Mouse (Mus musculus): ENCODE results near the gene Fdxacb1. TPM values are rescaled to one million over a fixed set of nuclear protein-coding genes. Genes with fewer than 3 reads are reported as not detected.

Fdxacb1 gene
- polyA plus RNA-seq, 1 experiment from 2014 or later: 12.0 TPM

DNA sequence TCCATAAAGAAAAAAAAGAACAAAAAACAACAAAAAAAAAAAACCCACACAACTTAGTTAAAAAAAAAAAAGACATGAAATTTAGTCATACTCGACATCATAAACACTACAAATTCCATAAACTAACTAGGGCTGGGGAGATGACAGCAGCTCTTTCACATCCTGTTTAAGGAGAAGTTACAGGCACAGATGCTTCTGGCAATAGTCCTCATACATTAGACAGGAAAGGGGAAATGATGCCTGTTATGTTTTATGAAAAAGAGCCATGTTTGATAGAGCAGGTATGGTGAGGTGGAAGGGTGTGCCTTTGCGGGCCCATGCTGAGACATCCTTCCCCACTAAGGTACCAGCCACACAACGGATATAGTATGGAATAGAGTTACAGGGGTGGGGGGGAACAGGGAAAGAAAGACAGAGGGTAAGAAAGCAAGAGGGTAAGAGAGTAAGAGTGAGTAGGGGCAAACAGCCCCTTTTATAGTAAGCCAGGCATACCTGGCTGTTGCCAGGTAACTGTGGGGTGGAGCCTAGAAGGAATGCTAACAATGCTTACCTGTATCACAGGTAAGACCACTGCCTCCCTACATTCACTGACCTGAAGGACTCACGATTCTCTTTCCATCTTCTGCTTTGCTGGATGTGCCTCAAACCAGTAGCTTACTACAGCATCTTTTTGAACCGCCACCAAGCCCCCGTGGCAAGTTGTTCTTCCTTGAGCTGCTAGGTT, 6.4 kb upstream of the Fdxacb1 start:
- no peak overlapping the region for H3K4me3 ChIP-seq (ENCODE audit: low read depth, low read length)
- H3K27me3 ChIP-seq (ENCODE audit: control insufficient read depth, insufficient read depth, low read length): no peaks in the 10 kb centered on the region
- DNase-seq (ENCODE audit: low spot score, missing footprints) (no peak), ATAC-seq (ENCODE audit: low FRiP score) (no peak)
- H3K4me2 ChIP-seq: no peak overlapping the region
- H3K27ac ChIP-seq (ENCODE audit: low read depth, low read length): no peak overlapping the region
- no peaks in the 10 kb centered on the region for H3K9me3 ChIP-seq (ENCODE audit: control insufficient read depth, low read length)
- no peaks in the 10 kb centered on the region for H3K36me3 ChIP-seq (ENCODE audit: control insufficient read depth, insufficient read depth, low read length)
- H3K4me1 ChIP-seq (ENCODE audit: control insufficient read depth, insufficient read depth, low read length): no peaks in the 10 kb centered on the region
- no peak overlapping the region for H3K9ac ChIP-seq (ENCODE audit: low read length)
- WGBS: 61% methylated on average over 6 of the region's 6 CpGs

DNA sequence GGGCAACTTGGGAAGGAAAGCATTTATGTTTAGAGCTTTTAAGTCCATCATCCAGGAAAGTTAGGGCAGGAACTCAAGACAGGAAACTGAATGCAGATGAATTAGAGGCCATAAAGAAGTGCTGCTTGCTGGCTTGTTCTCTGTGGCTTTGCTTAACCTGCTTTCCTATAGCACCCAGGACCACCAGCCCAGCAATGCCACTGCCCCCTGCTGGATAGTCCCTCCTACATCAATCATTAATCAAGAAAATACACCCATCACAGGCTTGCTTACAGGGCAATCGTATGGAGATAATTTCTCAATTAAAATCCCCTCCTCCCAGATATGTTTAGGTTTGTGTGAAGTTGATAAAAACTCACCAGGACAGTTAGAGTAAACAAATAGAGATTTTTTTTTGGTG, 4.7 kb upstream of the Fdxacb1 start:
- DNase-seq (ENCODE audit: low spot score, missing footprints) (peak; percentile 87), ATAC-seq (ENCODE audit: low FRiP score) (no peak)
- Histone ChIP-seq H3K9ac (ENCODE audit: low read length) (no peak overlapping the region), H3K27ac (ENCODE audit: low read depth, low read length) (no peak overlapping the region), H3K27me3 (ENCODE audit: control insufficient read depth, insufficient read depth, low read length) (no peaks in the 10 kb centered on the region), H3K4me1 (ENCODE audit: control insufficient read depth, insufficient read depth, low read length) (peaks cover 4% of the 10 kb centered on the region), H3K36me3 (ENCODE audit: control insufficient read depth, insufficient read depth, low read length) (no peaks in the 10 kb centered on the region), H3K4me3 (ENCODE audit: low read depth, low read length) (no peak overlapping the region), H3K9me3 (ENCODE audit: control insufficient read depth, low read length) (no peaks in the 10 kb centered on the region), H3K4me2 (no peak overlapping the region)
- 80% methylated on average over 1 of the region's 1 CpGs for WGBS

- Histone ChIP-seq H3K9ac (ENCODE audit: low read length) (peak overlapping the region; percentile 78), H3K27ac (ENCODE audit: low read depth, low read length) (peak overlapping the region; percentile 16; the same call in 1 of the 2 replicates), H3K36me3 (ENCODE audit: control insufficient read depth, insufficient read depth, low read length) (no peaks in the 10 kb centered on the region), H3K9me3 (ENCODE audit: control insufficient read depth, low read length) (no peaks in the 10 kb centered on the region), H3K4me3 (ENCODE audit: low read depth, low read length) (peak overlapping the region; percentile 66), H3K4me2 (peak overlapping the region; percentile 78), H3K4me1 (ENCODE audit: control insufficient read depth, insufficient read depth, low read length) (peaks cover 4% of the 10 kb centered on the region), H3K27me3 (ENCODE audit: control insufficient read depth, insufficient read depth, low read length) (no peaks in the 10 kb centered on the region)
- WGBS: 7% methylated on average over 17 of the region's 17 CpGs
- no peak for DNase-seq (ENCODE audit: low spot score, missing footprints)
- ATAC-seq (ENCODE audit: low FRiP score): no peak
Measured at GRCm38 (mm10) chr9:50767531-50768106, 417 bp upstream of the Fdxacb1 start.

GRCm38 (mm10) chr9:50770011-50770410, 2.0 kb downstream of the Fdxacb1 start:
- H3K36me3 ChIP-seq (ENCODE audit: control insufficient read depth, insufficient read depth, low read length): no peaks in the 10 kb centered on the region
- 87% methylated on average over 2 of the region's 2 CpGs for WGBS
- no peaks in the 10 kb centered on the region for H3K27me3 ChIP-seq (ENCODE audit: control insufficient read depth, insufficient read depth, low read length)
- ATAC-seq (ENCODE audit: low FRiP score) (no peak), DNase-seq (ENCODE audit: low spot score, missing footprints) (no peak)
- H3K4me1 ChIP-seq (ENCODE audit: control insufficient read depth, insufficient read depth, low read length): peaks cover 6% of the 10 kb centered on the region
- H3K9me3 ChIP-seq (ENCODE audit: control insufficient read depth, low read length): no peaks in the 10 kb centered on the region
- H3K27ac ChIP-seq (ENCODE audit: low read depth, low read length): no peak overlapping the region
- no peak overlapping the region for H3K9ac ChIP-seq (ENCODE audit: low read length)
- H3K4me3 ChIP-seq (ENCODE audit: low read depth, low read length): no peak overlapping the region
- H3K4me2 ChIP-seq: no peak overlapping the region

GRCm38 (mm10) chr9:50774026-50774462, 6.0 kb downstream of the Fdxacb1 start:
- Histone ChIP-seq H3K27ac (ENCODE audit: low read depth, low read length) (no peak overlapping the region), H3K4me3 (ENCODE audit: low read depth, low read length) (no peak overlapping the region), H3K9ac (ENCODE audit: low read length) (no peak overlapping the region), H3K36me3 (ENCODE audit: control insufficient read depth, insufficient read depth, low read length) (no peaks in the 10 kb centered on the region), H3K4me2 (peak overlapping the region; percentile 85; the same call in 1 of the 2 replicates), H3K27me3 (ENCODE audit: control insufficient read depth, insufficient read depth, low read length) (no peaks in the 10 kb centered on the region), H3K9me3 (ENCODE audit: control insufficient read depth, low read length) (no peaks in the 10 kb centered on the region), H3K4me1 (ENCODE audit: control insufficient read depth, insufficient read depth, low read length) (peaks cover 10% of the 10 kb centered on the region)
- DNase-seq (ENCODE audit: low spot score, missing footprints): no peak
- no peak for ATAC-seq (ENCODE audit: low FRiP score)
- WGBS: 85% methylated on average over 4 of the region's 4 CpGs

DNA sequence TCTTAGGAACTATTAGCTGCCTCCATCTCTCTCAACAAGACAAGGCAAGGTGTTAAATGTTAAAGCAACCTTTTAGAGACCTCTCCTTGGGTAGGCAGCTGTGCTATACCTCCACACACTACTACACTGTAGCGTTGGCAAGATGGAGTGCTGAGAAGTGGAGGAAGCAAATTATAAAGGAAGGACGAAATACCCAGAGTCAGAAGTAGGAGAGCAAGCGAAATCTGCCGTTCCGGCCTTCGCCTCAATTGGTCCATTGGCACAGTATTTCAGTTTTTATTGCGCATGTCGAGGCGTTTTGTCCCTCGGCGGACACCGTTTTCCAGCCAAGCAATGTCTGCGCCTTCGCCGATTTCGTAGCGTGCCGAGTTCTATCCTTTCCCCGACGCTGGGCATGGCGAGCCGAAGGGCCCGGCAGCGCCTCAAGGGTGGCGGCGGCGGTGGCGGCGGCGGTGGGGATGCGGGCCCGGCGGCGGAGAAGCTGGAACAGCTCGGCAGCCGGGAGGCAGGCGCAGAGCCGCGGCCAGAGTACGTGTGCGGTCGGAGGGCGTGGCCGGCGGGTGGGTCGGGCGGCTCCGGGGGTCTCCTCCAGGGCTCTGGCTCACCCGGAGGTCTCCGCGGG, 7.1 kb downstream of the Fdxacb1 start, which contains the start of the genes Alg9 and 1110032A03Rik:
TSS of gene Alg9 (plus strand) at position 29 of the 622 bp plus-strand sequence.
TSS of gene 1110032A03Rik (minus strand) at position 530 of the 622 bp plus-strand sequence.
- Histone ChIP-seq H3K27me3 (ENCODE audit: control insufficient read depth, insufficient read depth, low read length) (no peaks in the 10 kb centered on the region), H3K36me3 (ENCODE audit: control insufficient read depth, insufficient read depth, low read length) (no peaks in the 10 kb centered on the region), H3K9me3 (ENCODE audit: control insufficient read depth, low read length) (no peaks in the 10 kb centered on the region), H3K4me2 (peak within 1 kb of the TSS; percentile 85), H3K4me1 (ENCODE audit: control insufficient read depth, insufficient read depth, low read length) (peaks cover 10% of the 10 kb centered on the region), H3K4me3 (ENCODE audit: low read depth, low read length) (peak within 1 kb of the TSS; percentile 92), H3K27ac (ENCODE audit: low read depth, low read length) (peak within 1 kb of the TSS; percentile 55), H3K9ac (ENCODE audit: low read length) (peak within 1 kb of the TSS; percentile 91)
- WGBS: under 1% methylated on average over 41 of the region's 51 CpGs
- peak; percentile 98 for DNase-seq (ENCODE audit: low spot score, missing footprints)
- peak; percentile 91 for ATAC-seq (ENCODE audit: low FRiP score)

GRCm38 (mm10) chr9:50775662-50776126, 7.7 kb downstream of the Fdxacb1 start:
- WGBS: under 1% methylated on average over 30 of the region's 30 CpGs
- Histone ChIP-seq H3K27ac (ENCODE audit: low read depth, low read length) (peak overlapping the region; percentile 55), H3K4me2 (peak overlapping the region; percentile 85), H3K36me3 (ENCODE audit: control insufficient read depth, insufficient read depth, low read length) (peaks cover 3% of the 10 kb centered on the region; the same call in 1 of the 2 replicates), H3K9me3 (ENCODE audit: control insufficient read depth, low read length) (no peaks in the 10 kb centered on the region), H3K4me3 (ENCODE audit: low read depth, low read length) (peak overlapping the region; percentile 92), H3K9ac (ENCODE audit: low read length) (peak overlapping the region; percentile 91), H3K27me3 (ENCODE audit: control insufficient read depth, insufficient read depth, low read length) (no peaks in the 10 kb centered on the region), H3K4me1 (ENCODE audit: control insufficient read depth, insufficient read depth, low read length) (peaks cover 10% of the 10 kb centered on the region)
- DNase-seq (ENCODE audit: low spot score, missing footprints) (peak; percentile 95), ATAC-seq (ENCODE audit: low FRiP score) (peak; percentile 45)

GRCm38 (mm10) chr9:50776162-50776760, 8.2 kb downstream of the Fdxacb1 start:
- ATAC-seq (ENCODE audit: low FRiP score) (no peak), DNase-seq (ENCODE audit: low spot score, missing footprints) (no peak)
- Histone ChIP-seq H3K36me3 (ENCODE audit: control insufficient read depth, insufficient read depth, low read length) (peaks cover 3% of the 10 kb centered on the region; the same call in 1 of the 2 replicates), H3K27me3 (ENCODE audit: control insufficient read depth, insufficient read depth, low read length) (no peaks in the 10 kb centered on the region), H3K9ac (ENCODE audit: low read length) (peak overlapping the region; percentile 91), H3K4me1 (ENCODE audit: control insufficient read depth, insufficient read depth, low read length) (peaks cover 10% of the 10 kb centered on the region), H3K9me3 (ENCODE audit: control insufficient read depth, low read length) (no peaks in the 10 kb centered on the region), H3K4me3 (ENCODE audit: low read depth, low read length) (peak overlapping the region; percentile 92), H3K4me2 (peak overlapping the region; percentile 85), H3K27ac (ENCODE audit: low read depth, low read length) (no peak overlapping the region)
- 74% methylated on average over 11 of the region's 11 CpGs for WGBS
